Mouse (Mus musculus) thymus, postnatal 0 days (tissue): Measurements from ENCODE around the gene R3hdm4. TPM values are rescaled to one million over a fixed set of nuclear protein-coding genes. Genes with fewer than 3 reads are reported as not detected.
A peak's percentile ranks its signal among the peaks of the same experiment; 100 is the strongest.
"Not testable (repeated sequence)": the region's sequence is repeated elsewhere in the genome, so short reads cannot be mapped to it uniquely, and the experiment has no call there.

Source experiments
- DNase-seq: peaks from one replicate; pipeline ENCODE4 v3.0.0-alpha.2; 2015; ENCODE audit warnings: low spot score
- polyA plus RNA-seq: library from polyadenylated mRNA; unstranded; fragments of >200 nt; fragmentation: Nextera tagmentation; extraction: Ambion mirVana; gene quantifications from 2 replicates; pipeline ENCODE4 v1.2.1, GENCODE M21; 2015

Gene R3hdm4
- polyA plus RNA-seq: 129 and 131 TPM in 2 replicates

- peak; percentile 45 for DNase-seq
Measured at GRCm38 (mm10) chr10:79920958-79921535, at the start of gene R3hdm4. R3hdm4 (minus strand) TSS chr10:79921208.

- no peak for DNase-seq
Measured at GRCm38 (mm10) chr10:79970415-79971182, 49.6 kb upstream of the R3hdm4 start, which contains the start of gene Grin3b. Grin3b (plus strand) TSS chr10:79970715.

- no peak for DNase-seq
Measured at GRCm38 (mm10) chr10:79969124-79969568, 48.1 kb upstream of the R3hdm4 start.

- no peak for DNase-seq
Measured at GRCm38 (mm10) chr10:79968181-79968580, 47.2 kb upstream of the R3hdm4 start.

GRCm38 (mm10) chr10:79966886-79967400 lies 45.9 kb upstream of the R3hdm4 start:
- no peak for DNase-seq

GRCm38 (mm10) chr10:79965325-79965724 lies 44.3 kb upstream of the R3hdm4 start:
- DNase-seq: no peak

GRCm38 (mm10) chr10:79964727-79965126 lies 43.7 kb upstream of the R3hdm4 start:
- no peak for DNase-seq

GRCm38 (mm10) chr10:79960671-79961294 lies 39.8 kb upstream of the R3hdm4 start:
- DNase-seq: no peak

- DNase-seq: peak; percentile 100
Measured at GRCm38 (mm10) chr10:79959847-79960601, 39.0 kb upstream of the R3hdm4 start, which contains the start of gene Wdr18. Wdr18 (plus strand) TSS chr10:79960152.

GRCm38 (mm10) chr10:79959412-79959811 lies 38.4 kb upstream of the R3hdm4 start:
- DNase-seq: not testable (repeated sequence)

- peak; percentile 78 for DNase-seq
Measured at GRCm38 (mm10) chr10:79958140-79958816, 37.3 kb upstream of the R3hdm4 start.

- no peak for DNase-seq
Measured at GRCm38 (mm10) chr10:79956643-79957154, 35.7 kb upstream of the R3hdm4 start.

GRCm38 (mm10) chr10:79955691-79956090 lies 34.7 kb upstream of the R3hdm4 start:
- no peak for DNase-seq

- peak; percentile 42 for DNase-seq
Measured at GRCm38 (mm10) chr10:79953946-79954345, 32.9 kb upstream of the R3hdm4 start.

- DNase-seq: no peak
Measured at GRCm38 (mm10) chr10:79950661-79951060, 29.7 kb upstream of the R3hdm4 start.

GRCm38 (mm10) chr10:79949873-79950272 lies 28.9 kb upstream of the R3hdm4 start:
- DNase-seq: no peak

- no peak for DNase-seq
Measured at GRCm38 (mm10) chr10:79947502-79947901, 26.5 kb upstream of the R3hdm4 start.

- DNase-seq: no peak
Measured at GRCm38 (mm10) chr10:79946752-79947322, 25.8 kb upstream of the R3hdm4 start.

GRCm38 (mm10) chr10:79945507-79946234 lies 24.7 kb upstream of the R3hdm4 start:
- no peak for DNase-seq
